8 mouse cellular contexts compared by ENCODE assay signal in genomic region chr10:42277476-42278306, GRCm38 (mm10). TPM values are rescaled to one million over a fixed set of nuclear protein-coding genes. Genes with fewer than 3 reads are reported as not detected.
DNase-seq lines count a peak whose midpoint lies in the region; ATAC-seq and TF ChIP-seq lines count a peak whose summit lies in the region.

No protein-coding gene starts in this region.

- under 1% methylated on average over 78 of the region's 78 CpGs for WGBS in bone marrow, adult 2 months
- WGBS in embryonic facial prominence, embryonic 15.5 days: under 1% methylated on average over 77 of the region's 78 CpGs
- under 1% methylated on average over 57 of the region's 78 CpGs for WGBS in limb, embryonic 14.5 days
- WGBS in midbrain, postnatal 0 days: under 1% methylated on average over 71 of the region's 78 CpGs

- DNase-seq in 416B (ENCODE audit: low read depth): peak; percentile 99
- DNase-seq in heart, adult 8-10 months (ENCODE audit: low spot score): peak; percentile 98
- peak; percentile 99 for DNase-seq in kidney, adult 9 months
- peak; percentile 98 for DNase-seq in limb, embryonic 14.5 days (ENCODE audit: low spot score)
- peak; percentile 99 for DNase-seq in midbrain, postnatal 0 days (ENCODE audit: low spot score)
- peak; percentile 93 to 95 for DNase-seq in spleen, postnatal 14 days (ENCODE audit: low spot score in 2 of 2)

- no peaks in the 10 kb centered on the region for H3K9me3 ChIP-seq in embryonic facial prominence, embryonic 15.5 days (replicated peaks)
- H3K9me3 ChIP-seq in limb, embryonic 14.5 days (ENCODE audit: control insufficient read depth, low read length): no peaks in the 10 kb centered on the region
- no peaks in the 10 kb centered on the region for H3K9me3 ChIP-seq in midbrain, postnatal 0 days (ENCODE audit: low read length)

- peaks cover 3% of the 10 kb centered on the region for H3K4me1 ChIP-seq in bone marrow, adult 2 months (ENCODE audit: control insufficient read depth, insufficient read depth, low read length)
- peaks cover 25% of the 10 kb centered on the region for H3K4me1 ChIP-seq in embryonic facial prominence, embryonic 15.5 days
- H3K4me1 ChIP-seq in limb, embryonic 14.5 days (ENCODE audit: control insufficient read depth, insufficient read depth, low read length): peaks cover 22% of the 10 kb centered on the region
- H3K4me1 ChIP-seq in midbrain, postnatal 0 days (ENCODE audit: insufficient read depth, low read length): peaks cover 6% of the 10 kb centered on the region; the same call in 1 of the 2 replicates

- peak overlapping the region; percentile 85 for H3K9ac ChIP-seq in embryonic facial prominence, embryonic 15.5 days
- peak overlapping the region; percentile 77 for H3K9ac ChIP-seq in limb, embryonic 14.5 days (ENCODE audit: low read depth, low read length, severe bottlenecking)
- H3K9ac ChIP-seq in midbrain, postnatal 0 days (replicated peaks; ENCODE audit: low read length, poor library complexity, severe bottlenecking): peak overlapping the region; percentile 71

- peak overlapping the region; percentile 99 for H3K4me3 ChIP-seq in bone marrow, adult 2 months (replicated peaks; ENCODE audit: control insufficient read depth, low read depth, low read length)
- H3K4me3 ChIP-seq in embryonic facial prominence, embryonic 15.5 days (replicated peaks): peak overlapping the region; percentile 80
- peak overlapping the region; percentile 85 for H3K4me3 ChIP-seq in limb, embryonic 14.5 days (replicated peaks; ENCODE audit: low read length)
- peak overlapping the region; percentile 82 for H3K4me3 ChIP-seq in midbrain, postnatal 0 days (ENCODE audit: low read depth, low read length)

- H3K36me3 ChIP-seq in embryonic facial prominence, embryonic 15.5 days: no peaks in the 10 kb centered on the region
- H3K36me3 ChIP-seq in limb, embryonic 14.5 days (ENCODE audit: control insufficient read depth, insufficient read depth, low read length): peaks cover 8% of the 10 kb centered on the region; the same call in 1 of the 2 replicates
- H3K36me3 ChIP-seq in midbrain, postnatal 0 days (ENCODE audit: insufficient read depth, low read length): no peaks in the 10 kb centered on the region

- TF ChIP-seq POLR2A in bone marrow, adult 2 months (IDR thresholded peaks at IDR 0.05; ENCODE audit: borderline replicate concordance, control insufficient read depth, low read depth, low read length): no peak
- TF ChIP-seq POLR2A in limb, embryonic 14.5 days (IDR thresholded peaks at IDR 0.05; ENCODE audit: borderline replicate concordance, extremely low read depth, insufficient read depth, insufficient read length): no peak

- peak overlapping the region; percentile 97 for H3K27ac ChIP-seq in bone marrow, adult 2 months (ENCODE audit: control insufficient read depth, insufficient read depth, low read depth, low read length, poor library complexity)
- H3K27ac ChIP-seq in embryonic facial prominence, embryonic 15.5 days (replicated peaks): peak overlapping the region; percentile 99
- H3K27ac ChIP-seq in limb, embryonic 14.5 days (replicated peaks; ENCODE audit: low read depth, low read length): peak overlapping the region; percentile 97
- H3K27ac ChIP-seq in midbrain, postnatal 0 days (ENCODE audit: low read depth, low read length): peak overlapping the region; percentile 90

- peak; percentile 93 for ATAC-seq in embryonic facial prominence, embryonic 15.5 days (ENCODE audit: insufficient number of reproducible peaks, low FRiP score, low TSS enrichment, low read depth)
- ATAC-seq in limb, embryonic 14.5 days (ENCODE audit: low FRiP score, low read depth): peak; percentile 91
- peak; percentile 94 for ATAC-seq in midbrain, postnatal 0 days (ENCODE audit: low FRiP score)

- 0 out of 2 replicates have a peak, but pooled peaks have one; percentile 1 for TF ChIP-seq CTCF in bone marrow, adult 2 months (IDR thresholded peaks at IDR 0.05; ENCODE audit: control insufficient read depth, insufficient read depth, low read length)
- TF ChIP-seq CTCF in midbrain, postnatal 0 days (IDR thresholded peaks at IDR 0.05): peak; percentile 18; the same call in 1 of the 2 replicates

- H3K4me2 ChIP-seq in embryonic facial prominence, embryonic 15.5 days (replicated peaks): peak overlapping the region; percentile 95
- peak overlapping the region; percentile 97 for H3K4me2 ChIP-seq in limb, embryonic 14.5 days (replicated peaks; ENCODE audit: low read depth, low read length, severe bottlenecking)
- peak overlapping the region; percentile 98 for H3K4me2 ChIP-seq in midbrain, postnatal 0 days (ENCODE audit: low read depth, low read length, poor library complexity, severe bottlenecking)

- no peaks in the 10 kb centered on the region for H3K27me3 ChIP-seq in embryonic facial prominence, embryonic 15.5 days
- H3K27me3 ChIP-seq in limb, embryonic 14.5 days (ENCODE audit: control insufficient read depth, insufficient read depth, low read length): no peaks in the 10 kb centered on the region
- no peaks in the 10 kb centered on the region for H3K27me3 ChIP-seq in midbrain, postnatal 0 days (ENCODE audit: insufficient read depth, low read length)

RNA-seq across cellular contexts. Expression of gene Foxo3, which starts 1.1 kb away (rescaled TPM):
- 34.9 and 51.5 TPM in 2 replicates for polyA plus RNA-seq in bone marrow, adult 2 months (2011; ENCODE audit: insufficient read depth, insufficient read length, low replicate concordance, missing spikeins)
- polyA plus RNA-seq in embryonic facial prominence, embryonic 15.5 days (2015; fragmentation: Nextera tagmentation; extraction: Ambion mirVana): 9.4 and 10.0 TPM in 2 replicates
- total RNA-seq in heart, adult 8-10 months (2022): 10 to 100 TPM; 67.9 to 93.5 (median 80.4) TPM
- polyA plus RNA-seq in limb, embryonic 14.5 days (2012; rRNA removed): 16.6 and 23.4 TPM in 2 replicates
- 10.8 and 11.7 TPM in 2 replicates for polyA plus RNA-seq in limb, embryonic 14.5 days (2014; fragmentation: Nextera tagmentation; extraction: Ambion mirVana)
- 37.7 and 42.9 TPM in 2 replicates for total RNA-seq in midbrain, postnatal 0 days (2014; rRNA removed)
- polyA plus RNA-seq in midbrain, postnatal 0 days (2015; fragmentation: Nextera tagmentation; extraction: Ambion mirVana): 6.5 and 6.6 TPM in 2 replicates

Comparison
In these comparisons a context has a peak if more than half of its experiments do, and no peak if none do; other contexts are left out.
1. Peak in every context shown above with its lines: DNase-seq, ATAC-seq, H3K4me3 ChIP-seq and H3K27ac ChIP-seq.